Mouse (Mus musculus) pancreas, adult 10 weeks (tissue): Measurements from ENCODE around the gene Eif5b. TPM values are rescaled to one million over a fixed set of nuclear protein-coding genes. Genes with fewer than 3 reads are reported as not detected.

ENCODE experiments used
- polyA plus RNA-seq: library from polyadenylated mRNA; stranded (reverse); fragments of 350-450 nt; fragmentation: Illumina TruSeq; extraction: RNeasy Lipid Tissue Mini Kit (QIAGEN cat#74804); gene quantifications from one replicate; pipeline ENCODE4 v1.2.3, GENCODE M21; 2015; ENCODE audit warnings: low read depth, low replicate concordance; ENCODE audit not compliant: insufficient read depth

The Eif5b gene
- polyA plus RNA-seq: 19.4 TPM

GRCm38 (mm10) chr1:37997867-37998266 lies at the start of gene Eif5b, which contains the start of gene Txndc9:
TSS of gene Eif5b (plus strand) at chr1:37998010.
TSS of gene Txndc9 (minus strand) at chr1:37997893.

GRCm38 (mm10) chr1:37957659-37958058 lies 40.2 kb upstream of the Eif5b start, which contains the start of gene Lyg1:
TSS of gene Lyg1 (minus strand) at chr1:37957759.

Other genes starting within 250 kb of the Eif5b start
- 1.7 TPM for gene Tsga10, start 131.6 kb upstream of the Eif5b start, polyA plus RNA-seq
- 1.9 TPM for gene Lipt1, start 126.3 kb upstream of the Eif5b start, polyA plus RNA-seq
- gene Mitd1, start 107.6 kb upstream of the Eif5b start, polyA plus RNA-seq: 7.2 TPM
- gene Mrpl30, start 107.5 kb upstream of the Eif5b start, polyA plus RNA-seq: 55.1 TPM
- gene Lyg2, start 81.5 kb upstream of the Eif5b start, polyA plus RNA-seq: not detected
- gene Lyg1, start 40.3 kb upstream of the Eif5b start, polyA plus RNA-seq: not detected
- 11.8 TPM for gene Txndc9, start 117 bp upstream of the Eif5b start, polyA plus RNA-seq
- gene Rev1, start 131.8 kb downstream of the Eif5b start, polyA plus RNA-seq: 24.8 TPM